Mouse (Mus musculus) CH12.LX (cell line): ENCODE data around the gene Fgfr2. TPM values are rescaled to one million over a fixed set of nuclear protein-coding genes. Genes with fewer than 3 reads are reported as not detected.

Source experiments
- DNase-seq: peaks from one replicate; pipeline ENCODE4 v3.0.0-alpha.2; 2013; ENCODE audit errors: extremely low read depth
- H3K27ac ChIP-seq: 2 replicates; pipeline ENCODE4 v1.5.1; 2012; ENCODE audit warnings: low read depth, mild to moderate bottlenecking, control low read depth, moderate library complexity; ENCODE audit not compliant: insufficient read depth
- H3K27me3 ChIP-seq: replicated peaks from 2 replicates; pipeline ENCODE3; 2012; ENCODE audit warnings: inconsistent platforms
- H3K36me3 ChIP-seq, 2 experiments: replicated peaks in 1 of 2; 2 replicates each; pipeline versions ENCODE3 to v1.6.1; 2012; ENCODE audit warnings: inconsistent platforms in 1 of 2, low read length in 1 of 2, mild to moderate bottlenecking in 1 of 2, mixed read lengths in 1 of 2, moderate library complexity in 1 of 2; ENCODE audit not compliant: control insufficient read depth in 1 of 2, insufficient read depth in 1 of 2
- H3K4me1 ChIP-seq, 2 experiments: 2 replicates each; pipeline ENCODE4 v1.6.1; 2012; ENCODE audit warnings: inconsistent platforms in 1 of 2, moderate library complexity in 1 of 2; ENCODE audit not compliant: insufficient read depth in 2 of 2, control insufficient read depth in 1 of 2
- H3K4me2 ChIP-seq: 2 replicates; pipeline ENCODE4 v1.6.1; 2012; ENCODE audit warnings: low read depth, mild to moderate bottlenecking, control low read depth; ENCODE audit not compliant: poor library complexity, insufficient read depth, severe bottlenecking
- H3K4me3 ChIP-seq, 3 experiments: fragments of 150-350 bp in 1 of 3; sonication (generic) in 1 of 3; replicated peaks in 1 of 3; 2 replicates each; pipeline versions ENCODE3 to v1.5.1; 2011 to 2012; ENCODE audit warnings: low read depth in 2 of 3, low read length in 2 of 3, mild to moderate bottlenecking in 2 of 3, moderate library complexity in 2 of 3, control low read depth in 1 of 3, improper control_type of control experiment in 1 of 3, inconsistent platforms in 1 of 3, mixed read lengths in 1 of 3; ENCODE audit not compliant: poor library complexity in 1 of 3
- H3K79me2 ChIP-seq: replicated peaks from 2 replicates; pipeline ENCODE4 v1.6.1; 2012; ENCODE audit warnings: mild to moderate bottlenecking, moderate library complexity; ENCODE audit not compliant: control insufficient read depth, poor library complexity, insufficient read depth, severe bottlenecking; ENCODE audit errors: extremely low read depth
- H3K9ac ChIP-seq: 2 replicates; pipeline ENCODE4 v1.6.1; 2012; ENCODE audit warnings: low read depth, mild to moderate bottlenecking, control low read depth, moderate library complexity; ENCODE audit not compliant: insufficient read depth
- H3K9me3 ChIP-seq: replicated peaks from 2 replicates; pipeline ENCODE3; 2012; ENCODE audit warnings: low read length, inconsistent platforms, mixed read lengths
- BHLHE40 ChIP-seq: IDR thresholded peaks from 2 replicates; pipeline ENCODE4 v1.6.1; 2011; ENCODE audit warnings: mild to moderate bottlenecking, low read depth, low read length, improper control_type of control experiment
- CHD1 ChIP-seq: IDR thresholded peaks from 2 replicates; pipeline ENCODE4 v1.6.1; 2012; ENCODE audit warnings: low read depth, low read length, improper control_type of control experiment, inconsistent platforms
- EP300 ChIP-seq: IDR thresholded peaks from 2 replicates; pipeline ENCODE4 v1.6.1; 2011; ENCODE audit warnings: low read length, improper control_type of control experiment
- ETS1 ChIP-seq: conservative IDR thresholded peaks from 2 replicates; pipeline ENCODE4 v1.6.1; 2012; ENCODE audit warnings: low read depth, mild to moderate bottlenecking, inconsistent platforms, low read length, improper control_type of control experiment, moderate library complexity
- GABPA ChIP-seq: IDR thresholded peaks from 2 replicates; pipeline ENCODE4 v1.6.1; 2012; ENCODE audit warnings: low read depth, low read length, improper control_type of control experiment, inconsistent platforms; ENCODE audit not compliant: insufficient replicate concordance
- HCFC1 ChIP-seq: IDR thresholded peaks from 2 replicates; pipeline ENCODE4 v1.6.1; 2012; ENCODE audit warnings: low read depth, mild to moderate bottlenecking, inconsistent platforms, low read length, improper control_type of control experiment
- KAT2A ChIP-seq: IDR thresholded peaks from 2 replicates; pipeline ENCODE4 v1.6.1; 2012; ENCODE audit warnings: low read length, improper control_type of control experiment, inconsistent platforms; ENCODE audit not compliant: insufficient replicate concordance
- MEF2A ChIP-seq: IDR thresholded peaks from 2 replicates; pipeline ENCODE4 v1.6.1; 2014; ENCODE audit warnings: low read depth, mild to moderate bottlenecking, inconsistent platforms, low read length, improper control_type of control experiment, borderline replicate concordance
- MXI1 ChIP-seq: IDR thresholded peaks from 2 replicates; pipeline ENCODE4 v1.6.1; 2011; ENCODE audit warnings: mild to moderate bottlenecking, low read depth, low read length, improper control_type of control experiment
- NELFE ChIP-seq: IDR thresholded peaks from 2 replicates; pipeline ENCODE4 v1.6.1; 2011; ENCODE audit warnings: low read depth, low read length, improper control_type of control experiment
- NRF1 ChIP-seq: IDR thresholded peaks from 2 replicates; pipeline ENCODE4 v1.6.1; 2014; ENCODE audit warnings: low read depth, mild to moderate bottlenecking, inconsistent platforms, low read length, improper control_type of control experiment, moderate library complexity
- PAX5 ChIP-seq: IDR thresholded peaks from 2 replicates; pipeline ENCODE4 v1.6.1; 2012; ENCODE audit warnings: low read length, inconsistent platforms, mixed read lengths
- POLR2A ChIP-seq: IDR thresholded peaks from 2 replicates; pipeline ENCODE4 v1.6.1; 2011; ENCODE audit warnings: low read depth, mild to moderate bottlenecking, improper control_type of control experiment, low read length
- POLR2AphosphoS2 ChIP-seq: IDR thresholded peaks from 2 replicates; pipeline ENCODE4 v1.6.1; 2011; ENCODE audit warnings: low read depth, low read length, improper control_type of control experiment
- RAD21 ChIP-seq: IDR thresholded peaks from 2 replicates; pipeline ENCODE4 v1.6.1; 2011; ENCODE audit warnings: low read depth, mild to moderate bottlenecking, low read length, improper control_type of control experiment, moderate library complexity
- RCOR1 ChIP-seq: conservative IDR thresholded peaks from 2 replicates; pipeline ENCODE4 v1.6.1; 2012; ENCODE audit warnings: low read depth, mild to moderate bottlenecking, inconsistent platforms, low read length, improper control_type of control experiment
- SIN3A ChIP-seq: IDR thresholded peaks from 2 replicates; pipeline ENCODE4 v1.6.1; 2012; ENCODE audit warnings: low read length, improper control_type of control experiment, inconsistent platforms
- SMC3 ChIP-seq: IDR thresholded peaks from 2 replicates; pipeline ENCODE4 v1.6.1; 2011; ENCODE audit warnings: low read depth, low read length, improper control_type of control experiment
- TBP ChIP-seq: conservative IDR thresholded peaks from 2 replicates; pipeline ENCODE4 v1.6.1; 2011; ENCODE audit warnings: low read depth, low read length, improper control_type of control experiment
- TCF12 ChIP-seq: IDR thresholded peaks from 2 replicates; pipeline ENCODE4 v1.6.1; 2014; ENCODE audit warnings: low read depth, mild to moderate bottlenecking, inconsistent platforms, low read length, improper control_type of control experiment
- USF1 ChIP-seq: IDR thresholded peaks from 2 replicates; pipeline ENCODE4 v1.6.1; 2014; ENCODE audit warnings: low read depth, mild to moderate bottlenecking, inconsistent platforms, low read length, improper control_type of control experiment
- ZC3H11A ChIP-seq: IDR thresholded peaks from 2 replicates; pipeline ENCODE4 v1.6.1; 2012; ENCODE audit warnings: low read depth, mild to moderate bottlenecking, inconsistent platforms, low read length, improper control_type of control experiment
- ZKSCAN1 ChIP-seq: IDR thresholded peaks from 2 replicates; pipeline ENCODE4 v1.6.1; 2012; ENCODE audit warnings: low read depth, inconsistent platforms, low read length, improper control_type of control experiment, borderline replicate concordance
- ZMIZ1 ChIP-seq: IDR thresholded peaks from 2 replicates; pipeline ENCODE4 v1.6.1; 2012; ENCODE audit warnings: low read depth, mild to moderate bottlenecking, inconsistent platforms, low read length, improper control_type of control experiment
- dilution Hi-C: fragments of 300-500 bp; cut with MboI; formaldehyde crosslinking; loops from 2 replicates; pipeline ENCODE4 v1.14.3; 2020; ENCODE audit warnings: low sequenced_read_pairs; ENCODE audit not compliant: extremely low pct_unique_long_range_greater_than_20kb, extremely low pct_ligation_motif_present
- in situ Hi-C: fragments of 300-500 bp; cut with MboI; formaldehyde crosslinking; loops from 3 replicates; pipeline ENCODE4 v1.14.3; 2019; ENCODE audit warnings: low sequenced_read_pairs, low pct_ligation_motif_present, low pct_unique_long_range_greater_than_20kb, mixed read lengths
- polyA plus RNA-seq: library from polyadenylated mRNA; unstranded; fragments of >175 nt; gene quantifications from 2 replicates; pipeline ENCODE4 v1.2.1, GENCODE M21; 2012; ENCODE audit warnings: low read depth; ENCODE audit not compliant: insufficient read length
- total RNA-seq, 2 experiments: library from RNA; depleted of rRNA; stranded (reverse); fragments of 300-350 nt in 1 of 2; fragments of >200 nt in 1 of 2; gene quantifications; 2 replicates each; pipeline ENCODE4 v1.2.3; 2012 to 2014

The Fgfr2 gene
- total and polyA plus RNA-seq, 3 experiments, result not detected

- H3K27ac ChIP-seq, result no peak overlapping the region
- no peaks in the 10 kb centered on the region for H3K9me3 ChIP-seq
- no peak for DNase-seq
- in situ Hi-C loops, result no loop called here
- dilution Hi-C loops, result no loop called here
- no peaks in the 10 kb centered on the region for H3K79me2 ChIP-seq
- no peak overlapping the region for H3K4me3 ChIP-seq
- no peaks in the 10 kb centered on the region for H3K4me1 ChIP-seq
- H3K9ac ChIP-seq, result no peak overlapping the region
- H3K4me2 ChIP-seq, result no peak overlapping the region
- H3K27me3 ChIP-seq, result peaks cover 95% of the 10 kb centered on the region
- no peaks in the 10 kb centered on the region for H3K36me3 ChIP-seq
- TF ChIP-seq ZC3H11A, result no peak
- no peak for TF ChIP-seq KAT2A
- TF ChIP-seq GABPA, result no peak
- TF ChIP-seq USF1, result no peak
- no peak for TF ChIP-seq MXI1
- no peak for TF ChIP-seq POLR2A
- TF ChIP-seq TCF12, result no peak
- TF ChIP-seq NRF1, result no peak
- no peak for TF ChIP-seq TBP
- no peak for TF ChIP-seq CHD1
- no peak for TF ChIP-seq SMC3
- TF ChIP-seq RCOR1, result no peak
- TF ChIP-seq MEF2A, result no peak
- TF ChIP-seq, all 38 proteins: peak for 0
Observed at GRCm38 (mm10) chr7:132196581-132196980, 926.6 kb downstream of the Fgfr2 start.

- no peak for DNase-seq
- H3K27ac ChIP-seq, result no peak overlapping the region
- H3K4me1 ChIP-seq, result no peaks in the 10 kb centered on the region
- dilution Hi-C loops, result no loop called here
- no peak overlapping the region for H3K9ac ChIP-seq
- TF ChIP-seq POLR2AphosphoS2, result no peak
- no peak for TF ChIP-seq SIN3A
- TF ChIP-seq KAT2A, result no peak
- H3K79me2 ChIP-seq, result no peaks in the 10 kb centered on the region
- H3K9me3 ChIP-seq, result no peaks in the 10 kb centered on the region
- in situ Hi-C loops, result no loop called here
- no peak overlapping the region for H3K4me2 ChIP-seq
- H3K4me3 ChIP-seq, result no peak overlapping the region
- H3K27me3 ChIP-seq, result peaks cover 97% of the 10 kb centered on the region
- no peaks in the 10 kb centered on the region for H3K36me3 ChIP-seq
Observed at GRCm38 (mm10) chr7:132193606-132194005, 929.5 kb downstream of the Fgfr2 start.

GRCm38 (mm10) chr7:132187456-132187855 is 935.7 kb downstream of the Fgfr2 start:
- in situ Hi-C loops (no loop called here), dilution Hi-C loops (no loop called here)
- Histone ChIP-seq H3K9ac (no peak overlapping the region), H3K4me1 (no peaks in the 10 kb centered on the region), H3K36me3 (no peaks in the 10 kb centered on the region), H3K9me3 (no peaks in the 10 kb centered on the region), H3K4me3 (no peak overlapping the region), H3K27me3 (peaks cover 81% of the 10 kb centered on the region), H3K4me2 (no peak overlapping the region), H3K27ac (no peak overlapping the region), H3K79me2 (no peaks in the 10 kb centered on the region)
- no peak for DNase-seq
- TF ChIP-seq NELFE (no peak), TCF12 (no peak), MXI1 (no peak), PAX5 (no peak), SIN3A (no peak), BHLHE40 (no peak), RAD21 (no peak), EP300 (no peak), HCFC1 (no peak), ZKSCAN1 (no peak), ZMIZ1 (no peak), ETS1 (no peak)
